Mouse (Mus musculus) fat pad, adult 2 months (tissue): ENCODE measurements around the gene Kif6.

ENCODE experiments used
- DNase-seq: peaks from one replicate; pipeline ENCODE4 v3.0.0-alpha.2; 2011; ENCODE audit warnings: low read depth, low spot score; ENCODE audit errors: extremely low read depth

Gene Kif6

GRCm38 (mm10) chr17:49734776-49735175 is 119.8 kb downstream of the Kif6 start:
- no peak for DNase-seq

- no peak for DNase-seq
Measured at GRCm38 (mm10) chr17:49736364-49736763, 121.4 kb downstream of the Kif6 start.

DNA sequence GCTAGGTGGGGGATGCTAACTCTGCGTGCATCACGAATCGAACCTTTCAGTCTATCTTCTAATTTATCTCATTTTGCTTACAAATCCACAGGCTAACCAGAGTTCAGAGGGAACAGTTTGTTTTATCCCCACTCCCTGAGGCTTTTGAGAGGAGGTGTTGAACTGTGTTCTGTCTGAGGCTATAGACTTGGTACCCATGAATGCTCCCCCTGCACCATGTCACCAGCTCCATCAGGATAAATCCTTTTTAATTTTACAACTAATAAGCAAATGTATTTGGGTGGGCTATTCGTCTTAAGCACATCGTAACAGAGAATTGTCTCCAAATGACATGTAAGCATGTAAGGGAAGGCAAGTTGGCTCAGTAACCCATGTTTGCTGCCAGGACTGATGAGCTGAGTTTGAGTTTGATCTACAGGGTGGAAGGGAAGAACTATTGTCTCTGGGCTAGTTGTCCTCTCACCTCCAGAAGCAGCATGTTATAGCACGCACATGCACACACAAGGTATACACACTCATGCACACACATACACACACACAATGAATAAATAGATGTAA is 122.4 kb downstream of the Kif6 start:
- DNase-seq: no peak

DNA sequence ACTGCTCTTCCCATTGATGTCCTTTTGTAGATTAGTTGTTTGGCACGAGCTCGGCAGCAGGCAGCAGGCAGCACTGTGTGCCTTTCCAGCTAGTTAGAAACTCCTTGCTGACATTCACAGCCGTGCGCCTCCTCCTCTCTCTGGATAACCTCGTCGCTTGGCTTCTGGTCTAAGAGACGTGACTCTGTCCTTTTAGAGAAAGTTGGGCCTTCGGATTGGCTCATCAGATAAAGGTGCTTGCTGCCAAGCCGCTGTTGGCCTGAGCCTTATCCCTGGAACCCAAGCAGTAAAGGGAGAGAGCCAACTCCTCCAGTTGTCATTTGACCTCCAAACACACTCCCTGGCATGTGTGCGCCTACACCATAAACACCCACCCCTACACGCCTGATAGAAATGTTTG is 123.4 kb downstream of the Kif6 start:
- peak; percentile 11 for DNase-seq

DNA sequence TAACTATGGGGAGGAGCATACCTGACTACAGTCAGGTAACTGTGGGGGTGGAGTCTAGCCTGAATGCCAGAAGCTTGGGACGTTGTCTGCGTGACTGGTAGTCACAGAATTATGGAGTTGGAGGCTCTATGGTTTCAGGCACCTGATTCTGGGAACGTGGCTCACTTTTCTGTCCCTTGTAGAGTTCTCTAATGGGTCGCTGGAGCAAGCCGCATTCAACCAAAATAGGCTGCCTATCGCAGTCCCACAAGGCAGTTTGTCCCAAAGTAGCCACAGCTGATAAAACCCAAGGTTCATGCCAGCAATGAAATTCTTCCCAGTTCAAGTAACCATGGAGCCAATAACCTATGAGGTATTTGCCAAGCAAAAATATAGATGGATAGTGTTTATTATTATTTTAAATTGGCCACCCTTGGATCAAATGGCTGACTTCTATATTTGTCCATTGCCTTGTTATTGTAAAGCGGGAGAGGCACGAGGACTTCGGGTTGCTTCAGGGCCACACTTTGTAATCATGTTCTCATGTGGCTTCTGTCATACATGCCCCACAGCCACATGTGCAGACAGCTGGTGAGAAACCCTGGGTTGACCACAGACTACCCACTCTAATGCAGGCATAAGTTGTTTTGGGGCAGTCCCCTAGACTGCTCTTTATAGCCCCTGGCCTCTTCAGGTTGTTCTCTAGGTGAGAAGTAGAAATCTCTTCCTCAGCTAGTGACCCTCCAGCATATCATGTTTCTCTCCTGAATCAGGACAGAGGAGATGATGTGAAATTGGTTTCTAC is 125.2 kb downstream of the Kif6 start:
- no peak for DNase-seq

GRCm38 (mm10) chr17:49741172-49741571 is 126.2 kb downstream of the Kif6 start:
- no peak for DNase-seq

- DNase-seq: peak; percentile 30
Measured at GRCm38 (mm10) chr17:49741927-49742326, 127.0 kb downstream of the Kif6 start.

GRCm38 (mm10) chr17:49743580-49744463 is 128.9 kb downstream of the Kif6 start:
- DNase-seq: no peak

GRCm38 (mm10) chr17:49750889-49751324 is 136.0 kb downstream of the Kif6 start:
- DNase-seq: no peak

DNA sequence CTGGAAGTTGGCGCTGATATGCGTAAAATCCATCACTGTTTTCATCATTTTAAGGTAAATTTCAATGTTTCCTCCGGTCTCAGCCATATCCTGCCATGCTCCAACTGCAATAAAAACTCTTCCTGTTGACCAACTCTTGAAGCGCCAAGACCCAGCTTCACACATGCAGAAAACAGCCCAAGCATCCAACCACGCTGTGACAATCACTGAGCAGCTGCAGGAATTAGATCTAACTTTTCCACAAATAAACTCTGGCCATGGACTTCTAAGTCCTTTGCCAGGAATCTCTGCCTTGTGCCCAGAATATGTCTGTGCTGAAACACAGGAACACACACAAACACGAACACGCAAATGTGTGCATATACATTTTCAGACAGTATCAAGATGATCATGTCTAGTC is 138.9 kb downstream of the Kif6 start:
- no peak for DNase-seq

DNA sequence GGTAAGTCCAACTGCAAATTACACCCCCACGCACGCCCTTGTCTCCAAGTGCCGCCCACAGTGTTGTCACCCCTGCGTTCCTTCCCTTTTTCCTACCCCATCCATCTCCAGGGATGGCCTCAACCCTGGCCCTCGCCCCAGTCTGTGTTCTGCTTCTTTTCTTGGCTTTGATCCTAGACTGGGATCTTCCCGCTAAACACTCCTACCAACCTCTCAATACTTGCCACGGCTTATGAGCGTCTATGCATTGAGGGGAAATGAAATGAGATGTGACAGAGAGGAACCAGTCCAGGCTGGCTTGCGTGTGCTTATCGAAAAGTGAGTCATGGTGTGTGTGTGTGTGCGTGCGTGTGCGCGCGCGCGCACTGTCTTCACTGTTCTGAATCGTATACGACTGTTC is 141.9 kb downstream of the Kif6 start:
- DNase-seq: no peak

DNA sequence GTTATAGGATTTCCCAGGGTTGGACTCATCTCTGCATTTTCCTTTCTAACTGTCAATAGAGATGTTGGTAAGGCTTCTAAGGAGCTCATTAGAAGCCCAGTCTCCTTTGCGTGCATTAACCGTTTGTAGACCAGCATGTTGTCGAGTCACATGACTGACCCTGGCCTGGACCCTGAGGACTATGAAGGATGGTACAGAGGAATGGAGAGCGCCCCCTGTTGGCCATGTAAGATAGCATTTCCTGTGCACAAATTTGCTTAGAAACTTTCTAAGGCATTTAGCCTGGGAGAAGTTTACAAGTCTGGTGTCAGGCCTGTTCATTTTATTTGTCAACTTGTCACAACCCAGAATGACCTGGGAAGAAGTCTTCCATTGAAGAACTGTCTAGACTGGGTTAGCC is 144.1 kb downstream of the Kif6 start:
- no peak for DNase-seq

DNA sequence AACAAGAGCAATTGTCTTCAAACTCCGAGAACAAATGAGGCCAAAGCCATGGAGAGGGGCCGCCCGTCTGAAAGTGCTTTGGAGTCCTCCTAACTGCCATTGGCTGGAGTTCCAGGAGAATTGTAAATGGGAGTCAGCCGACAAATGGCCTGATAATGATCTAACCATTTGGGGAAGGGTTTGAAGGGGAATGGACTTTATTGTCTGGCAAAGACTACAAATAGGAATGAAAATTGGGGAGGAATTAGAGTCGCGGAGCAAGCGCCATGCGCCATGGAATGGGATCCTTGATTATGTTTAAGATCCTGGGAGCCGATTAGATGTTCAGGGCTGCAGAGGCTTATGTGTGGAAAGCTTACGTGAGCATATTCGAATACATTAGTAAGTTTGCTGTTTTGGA is 146.3 kb downstream of the Kif6 start:
- DNase-seq: no peak

GRCm38 (mm10) chr17:49761838-49762237 is 146.9 kb downstream of the Kif6 start:
- DNase-seq: no peak

DNA sequence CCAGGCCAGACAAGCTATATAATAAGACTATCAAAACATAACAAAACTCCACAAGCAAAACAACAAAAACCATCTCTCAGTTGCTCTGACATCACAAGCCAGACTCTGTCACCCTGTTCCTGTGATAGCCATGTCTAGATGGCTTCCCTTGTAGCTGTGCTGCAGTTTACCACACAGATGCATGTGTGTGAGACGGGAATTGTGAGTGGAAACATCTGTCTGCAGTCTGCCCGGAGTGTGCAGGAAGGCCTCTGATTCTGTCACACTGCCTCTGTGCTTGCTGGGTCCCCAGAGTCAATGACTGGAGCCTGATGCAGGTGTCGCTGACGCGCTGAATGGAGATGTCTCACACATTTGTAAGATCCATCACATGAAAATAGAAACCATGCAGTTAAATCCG is 150.0 kb downstream of the Kif6 start:
- no peak for DNase-seq

DNA sequence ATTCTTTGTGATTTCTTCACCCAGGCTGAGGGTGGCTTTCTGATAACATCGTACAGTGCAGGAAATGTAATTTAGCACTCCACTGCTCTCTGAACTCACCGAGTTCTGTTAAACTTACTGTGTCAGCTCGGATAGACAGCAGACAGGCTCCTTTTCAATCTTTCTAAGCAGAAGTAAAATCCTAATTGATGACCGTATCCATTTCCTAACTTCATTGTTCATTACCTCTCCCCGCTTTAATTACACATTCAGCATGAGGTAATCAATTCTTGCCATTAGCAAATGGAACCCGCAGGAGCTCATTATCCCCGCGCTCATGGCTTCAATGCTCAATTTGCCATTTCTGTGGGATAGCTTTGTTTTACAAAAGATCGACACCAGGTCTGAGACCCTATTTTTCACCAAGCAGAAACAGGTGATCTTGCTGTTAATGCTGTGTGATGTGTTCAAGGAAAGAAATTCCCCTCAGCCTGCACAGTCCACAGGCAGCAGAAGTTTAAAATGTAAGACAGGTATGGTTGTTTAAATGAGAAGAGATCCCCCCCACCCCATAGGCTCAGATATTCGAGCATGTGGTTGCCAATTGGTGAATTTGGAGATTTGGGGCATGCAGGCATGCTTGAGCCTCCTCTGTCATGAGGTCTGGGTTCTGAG is 152.9 kb downstream of the Kif6 start:
- DNase-seq: no peak

GRCm38 (mm10) chr17:49771703-49772315 is 156.9 kb downstream of the Kif6 start:
- DNase-seq: peak; percentile 73

DNA sequence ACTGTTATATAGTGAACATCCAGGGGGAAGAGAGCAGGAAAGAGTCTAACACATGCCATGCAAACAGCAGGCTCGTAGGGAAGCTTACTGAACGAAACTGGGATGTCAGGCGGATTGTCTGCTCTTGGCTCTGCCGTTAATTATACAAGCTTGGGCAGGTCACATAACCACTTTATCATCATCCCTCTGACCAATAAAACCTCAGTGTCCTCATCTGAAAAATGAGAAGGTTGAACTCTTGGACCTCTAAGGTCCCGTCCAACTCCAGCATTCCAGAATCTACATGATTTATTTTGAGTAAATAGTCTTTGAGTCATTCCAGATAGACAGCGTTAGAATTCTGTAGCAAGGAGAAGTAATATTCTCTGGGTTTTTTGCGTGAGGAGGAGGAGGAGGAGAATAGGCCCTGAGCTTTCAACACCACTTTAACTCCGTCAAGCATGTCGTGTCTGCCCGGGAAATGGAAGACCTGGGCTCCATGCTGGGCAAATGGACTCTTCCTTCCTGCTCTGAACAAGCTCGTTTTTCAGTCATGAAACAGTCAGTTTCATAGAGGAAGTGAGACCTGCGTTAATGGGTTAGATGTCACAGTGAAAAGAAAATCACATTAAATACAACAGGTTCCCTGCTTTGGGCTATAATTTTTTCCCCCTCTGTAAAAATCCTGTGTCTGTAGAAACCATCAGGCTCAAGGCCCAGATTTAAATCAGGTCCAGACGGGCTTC is 162.3 kb downstream of the Kif6 start:
- DNase-seq: no peak

- DNase-seq: no peak
Measured at GRCm38 (mm10) chr17:49779066-49779465, 164.1 kb downstream of the Kif6 start.

- DNase-seq: no peak
Measured at GRCm38 (mm10) chr17:49779576-49779975, 164.6 kb downstream of the Kif6 start.
